Mouse (Mus musculus) adrenal gland, adult (tissue): Measurements from ENCODE around the gene Bet1.
A peak's percentile ranks its signal among the peaks of the same experiment; 100 is the strongest.

Experiments used
- DNase-seq, 2 experiments: peaks; one replicate each; pipeline ENCODE4 v3.0.0; 2022 to 2023; ENCODE audit warnings: low spot score in 1 of 2; ENCODE audit not compliant: inconsistent age in 2 of 2

The Bet1 gene

DNA sequence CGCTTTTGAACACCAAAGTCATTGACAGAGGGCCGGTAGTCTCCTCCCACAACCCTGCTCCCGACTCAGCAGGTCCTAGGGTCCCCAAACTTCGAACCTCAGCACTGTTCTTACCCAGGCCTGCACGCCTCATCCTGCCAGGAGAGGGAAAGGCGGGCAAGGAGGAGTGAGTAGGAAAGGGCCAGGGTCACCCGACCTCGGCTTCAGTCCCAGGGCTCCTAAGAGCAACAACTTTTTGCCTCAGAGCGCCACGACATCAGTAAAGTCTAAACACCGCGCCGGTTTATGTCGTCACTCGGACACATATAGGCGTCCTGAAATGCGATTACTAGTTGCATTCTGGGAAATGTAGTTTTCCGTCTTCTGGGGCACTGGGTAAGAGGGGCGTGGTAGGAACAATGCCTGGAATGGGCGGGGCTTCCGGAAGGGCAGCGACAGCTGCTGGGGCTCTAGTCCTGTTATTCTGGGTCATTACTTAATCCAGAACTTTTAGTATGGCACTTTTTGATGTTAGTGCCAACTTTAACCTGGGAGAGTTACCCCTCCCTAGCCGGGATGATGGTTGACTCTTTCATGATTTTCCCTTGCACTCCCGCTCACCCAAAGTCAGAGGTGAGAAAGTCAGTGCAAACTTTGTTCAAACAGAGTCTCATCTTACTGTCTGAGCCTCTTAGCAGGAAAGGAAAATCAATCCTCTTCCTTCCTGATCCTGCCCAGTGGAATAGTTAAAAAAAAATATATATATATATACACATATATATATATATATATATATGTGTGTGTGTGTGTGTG is at the start of gene Bet1:
Gene Bet1, minus strand, starts transcription at position 310 of the 792 bp plus-strand sequence.
- DNase-seq, result peak; percentile 92 to 98

DNA sequence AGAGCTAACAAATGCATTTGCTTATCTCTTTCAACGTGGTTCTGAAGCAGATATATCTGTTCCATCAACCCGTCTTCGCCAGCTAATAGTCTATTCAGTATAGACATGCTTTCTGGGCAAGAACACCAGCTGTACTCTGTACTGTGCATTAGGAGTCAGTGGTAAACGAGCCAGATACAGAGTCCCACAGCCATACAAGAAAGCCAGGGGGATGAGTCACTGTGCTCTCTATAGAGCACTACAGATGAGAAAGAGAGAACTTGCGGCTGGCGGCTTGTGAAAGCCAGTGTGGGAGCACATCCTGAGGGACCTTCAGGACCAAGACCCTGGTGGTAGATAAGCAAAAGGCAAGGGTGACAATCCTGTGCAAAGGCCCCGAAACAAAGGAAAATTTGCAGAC is 45.5 kb upstream of the Bet1 start:
- DNase-seq, result no peak

DNA sequence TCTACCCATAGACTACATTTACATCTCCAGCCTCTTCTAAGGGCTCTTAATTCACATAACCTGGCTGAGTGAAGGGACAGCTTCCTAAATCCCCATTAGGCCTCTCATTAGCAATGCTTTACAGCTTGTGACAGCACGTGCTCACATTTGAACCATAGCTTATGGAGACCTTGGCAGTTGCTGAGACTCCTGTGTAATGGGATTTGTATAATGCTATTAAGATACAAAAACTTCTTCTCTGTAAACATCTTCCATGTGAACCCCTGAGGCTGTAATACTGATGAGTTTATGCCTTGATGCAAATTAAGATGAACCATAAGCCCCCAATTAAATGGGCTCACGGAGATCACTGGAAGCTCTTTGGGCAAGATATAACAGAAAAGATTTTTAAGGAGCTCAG is 44.4 kb upstream of the Bet1 start:
- DNase-seq, result no peak

DNA sequence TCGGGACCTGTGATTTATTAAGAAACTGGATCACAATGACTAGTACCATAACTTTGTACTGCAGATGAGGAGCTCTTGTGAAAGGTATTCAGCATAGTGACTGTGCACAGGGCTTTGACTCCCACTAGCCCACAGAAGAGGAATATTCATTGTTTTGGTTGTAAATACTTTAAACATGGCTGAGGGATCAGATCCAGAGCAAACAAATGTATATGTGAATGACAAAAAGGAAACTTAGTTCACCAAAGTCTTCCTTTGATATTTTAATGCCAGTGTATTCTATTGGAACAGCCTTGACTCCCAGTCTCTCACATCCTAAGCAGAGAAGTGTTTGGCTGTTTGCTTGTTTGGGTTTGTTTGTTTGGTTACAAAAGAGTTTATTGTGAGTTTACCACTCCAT is 31.8 kb upstream of the Bet1 start:
- DNase-seq, result no peak

- peak in 1 of 2 experiments; percentile 20 for DNase-seq
Observed at GRCm38 (mm10) chr6:4090423-4090822, 3.7 kb upstream of the Bet1 start.

DNA sequence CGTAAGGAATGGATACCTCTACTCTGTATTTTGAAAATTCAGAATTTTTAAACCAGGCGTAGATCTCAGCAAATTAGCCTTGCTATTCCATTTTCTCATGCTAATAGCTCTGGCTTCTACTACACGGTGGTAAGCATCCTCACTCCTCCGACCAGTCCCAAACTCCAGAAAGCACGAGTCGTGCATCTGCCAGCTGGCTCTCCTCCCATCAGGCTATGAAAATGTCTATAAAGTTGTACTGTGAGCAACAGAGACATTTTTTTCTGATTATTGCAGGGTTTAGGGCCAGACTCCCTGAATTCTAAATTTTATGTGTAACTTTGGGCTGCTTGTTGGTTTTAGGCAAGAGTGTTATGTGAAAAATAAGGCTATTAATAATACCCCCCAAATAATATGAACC is 14.5 kb downstream of the Bet1 start:
- DNase-seq, result no peak

- no peak for DNase-seq
Observed at GRCm38 (mm10) chr6:4069714-4070113, 17.1 kb downstream of the Bet1 start.

DNA sequence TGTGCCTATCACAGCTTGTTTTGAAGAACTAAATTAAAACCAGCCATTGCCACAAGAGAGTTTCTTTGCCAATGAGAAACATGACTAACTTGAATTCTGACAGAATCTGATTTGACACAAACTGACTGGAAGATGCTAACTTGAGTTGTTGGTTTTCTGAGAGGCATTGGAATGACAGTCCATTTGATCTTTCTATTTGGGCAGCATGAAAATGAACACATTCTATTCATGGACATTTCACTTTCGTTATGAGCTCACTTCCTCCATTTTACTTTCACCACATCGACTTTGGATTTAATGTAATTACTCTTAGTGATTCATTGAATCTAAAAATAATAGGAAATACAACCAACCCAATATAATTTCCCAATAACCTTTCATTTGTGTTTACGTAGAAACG is 32.4 kb downstream of the Bet1 start:
- DNase-seq, result no peak

GRCm38 (mm10) chr6:4052843-4053242 is 33.9 kb downstream of the Bet1 start:
- DNase-seq, result no peak

DNA sequence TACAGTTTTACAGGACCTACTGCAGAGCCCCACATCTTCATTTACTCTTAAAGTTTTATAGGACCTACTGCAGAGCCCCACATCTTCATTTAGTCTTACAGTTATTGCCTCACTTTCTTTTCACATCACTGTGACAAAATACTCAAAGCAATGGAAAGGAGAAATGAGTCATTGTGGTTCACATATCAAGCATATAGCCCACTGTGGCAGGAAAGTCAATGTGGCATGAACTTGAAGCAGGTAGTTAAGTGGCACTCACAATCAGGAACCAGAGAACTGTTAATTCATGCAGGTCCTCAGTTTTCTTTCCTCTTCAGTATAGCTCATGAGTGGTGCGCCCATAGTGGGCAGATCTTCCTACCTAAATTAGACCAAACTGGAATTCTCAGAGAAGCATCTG is 39.6 kb downstream of the Bet1 start:
- DNase-seq, result no peak

DNA sequence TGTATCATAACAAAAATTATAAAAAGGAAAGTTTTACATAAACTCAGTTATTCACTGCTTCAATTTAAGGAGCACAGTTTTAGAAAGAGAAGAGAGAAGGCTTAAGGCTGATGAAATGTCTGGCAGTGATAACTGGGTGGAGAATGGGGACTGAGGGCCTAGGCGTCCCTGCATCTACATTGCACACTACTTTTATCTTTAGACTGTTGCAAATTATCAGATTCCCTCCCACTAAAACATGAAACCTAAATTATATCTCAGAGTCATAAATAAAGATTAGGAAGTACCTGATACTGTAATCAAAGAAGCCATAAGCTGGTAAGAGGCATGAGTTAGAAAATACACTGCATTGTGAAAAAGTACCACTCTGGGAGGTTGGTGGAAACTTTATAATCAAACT is 45.0 kb downstream of the Bet1 start:
- no peak for DNase-seq

- DNase-seq, result peak; percentile 16 to 80
Observed at GRCm38 (mm10) chr6:4030956-4031355, 55.8 kb downstream of the Bet1 start.
